Mouse (Mus musculus) heart, embryonic 10.5 days (tissue): ENCODE data around the gene Ssxb8. TPM values are rescaled to one million over a fixed set of nuclear protein-coding genes. Genes with fewer than 3 reads are reported as not detected.
"Not testable (repeated sequence)": the region's sequence is repeated elsewhere in the genome, so short reads cannot be mapped to it uniquely, and the experiment has no call there.

Experiments used
- DNase-seq: peaks from one replicate; pipeline ENCODE4 v3.0.0-alpha.2; 2017; ENCODE audit warnings: low spot score
- H3K27ac ChIP-seq: fragments of 300-500 bp; sonication (generic); 2 replicates; pipeline ENCODE4 v1.5.1; 2016; ENCODE audit warnings: mild to moderate bottlenecking
- H3K27me3 ChIP-seq: fragments of 300-500 bp; sonication (generic); 2 replicates; pipeline ENCODE4 v1.6.1; 2016; ENCODE audit warnings: mild to moderate bottlenecking; ENCODE audit not compliant: poor library complexity, insufficient read depth, severe bottlenecking
- H3K36me3 ChIP-seq: fragments of 300-500 bp; sonication (generic); 2 replicates; pipeline ENCODE4 v1.6.1; 2016; ENCODE audit warnings: mild to moderate bottlenecking, moderate library complexity
- H3K4me1 ChIP-seq: fragments of 300-500 bp; sonication (generic); 2 replicates; pipeline ENCODE4 v1.6.1; 2016; ENCODE audit warnings: mild to moderate bottlenecking
- H3K4me3 ChIP-seq: fragments of 300-500 bp; sonication (generic); 2 replicates; pipeline ENCODE4 v1.5.1; 2016; ENCODE audit warnings: mild to moderate bottlenecking, moderate library complexity
- H3K9me3 ChIP-seq: fragments of 300-500 bp; sonication (generic); 2 replicates; pipeline ENCODE4 v1.6.1; 2016; ENCODE audit warnings: mild to moderate bottlenecking, moderate library complexity
- WGBS: fragments of 180-500 bp; shearing (Covaris S2); methylation state at CpG from one replicate; pipeline ENCODE4 v1.1.7; 2016; 5-methylcytosine and 5-hydroxymethylcytosine counted together
- polyA plus RNA-seq: library from polyadenylated mRNA; unstranded; fragments of >200 nt; fragmentation: Nextera tagmentation; extraction: Ambion mirVana; gene quantifications from 2 replicates; pipeline ENCODE4 v1.2.1, GENCODE M21; 2016

Ssxb8 gene
- not detected in 2 replicates for polyA plus RNA-seq

DNA sequence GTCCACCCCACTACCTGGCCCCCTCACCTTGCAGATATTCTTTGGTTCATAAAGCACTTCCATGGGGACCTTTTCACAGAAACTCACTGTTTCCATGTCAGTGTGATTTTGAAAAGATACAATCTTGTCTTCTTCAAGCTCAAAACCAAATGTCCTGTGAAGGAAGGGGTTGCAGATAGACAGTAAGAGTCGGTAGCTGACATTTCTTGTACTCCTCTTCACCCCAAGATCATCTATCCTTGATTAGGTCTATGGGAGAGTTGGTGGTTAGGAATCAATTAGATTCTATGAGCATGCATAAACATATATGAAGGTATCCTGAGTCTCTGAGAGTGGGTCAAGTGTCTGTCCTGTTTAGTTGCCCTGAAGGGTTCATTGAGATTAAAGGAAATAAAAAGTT is at the start of gene Ssxb8:
Gene Ssxb8 (minus strand): TSS at position 101 of the 400 bp plus-strand sequence.
- 58% methylated on average over 1 of the region's 1 CpGs for WGBS
- not testable (repeated sequence) for H3K9me3 ChIP-seq, H3K27ac ChIP-seq, H3K36me3 ChIP-seq, DNase-seq, H3K27me3 ChIP-seq, H3K4me3 ChIP-seq, H3K4me1 ChIP-seq

DNA sequence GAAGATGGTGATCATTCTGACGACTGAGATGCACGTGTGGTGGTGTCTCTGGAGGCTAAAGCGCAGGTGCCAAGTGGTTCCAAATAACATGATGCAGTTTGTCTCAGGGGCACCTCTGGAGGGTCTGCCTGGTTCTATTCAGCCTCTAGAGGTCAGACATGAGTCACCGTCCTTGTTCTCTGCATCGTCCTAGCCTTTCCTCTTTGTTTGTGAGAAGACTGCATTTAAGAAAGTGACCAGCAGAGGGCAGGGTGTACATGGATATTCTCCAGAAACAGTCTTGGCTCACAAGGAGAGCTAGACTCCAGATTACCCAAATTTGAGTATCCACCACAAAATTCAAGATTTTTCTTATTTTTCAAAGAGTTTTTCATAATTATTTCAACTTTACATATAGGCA is 42.3 kb upstream of the Ssxb8 start:
- Histone ChIP-seq H3K27me3 (no peaks in the 10 kb centered on the region), H3K9me3 (peaks cover 6% of the 10 kb centered on the region; the same call in 1 of the 2 replicates), H3K27ac (no peak overlapping the region), H3K36me3 (no peaks in the 10 kb centered on the region), H3K4me3 (no peak overlapping the region), H3K4me1 (no peaks in the 10 kb centered on the region)
- 53% methylated on average over 5 of the region's 5 CpGs for WGBS
- no peak for DNase-seq

GRCm38 (mm10) chrX:8663085-8663484 is 27.6 kb downstream of the Ssxb8 start:
- Histone ChIP-seq H3K27me3 (no peaks in the 10 kb centered on the region), H3K4me3 (no peak overlapping the region), H3K36me3 (no peaks in the 10 kb centered on the region), H3K9me3 (no peaks in the 10 kb centered on the region), H3K4me1 (no peaks in the 10 kb centered on the region), H3K27ac (no peak overlapping the region)
- no peak for DNase-seq
- WGBS, result 71% methylated on average over 4 of the region's 4 CpGs

Other genes with a start within 250 kb of the Ssxb8 start
- not detected in 2 replicates for gene Ssxb2, start 229.1 kb downstream of the Ssxb8 start, polyA plus RNA-seq
- not detected in 2 replicates for gene Gm14459, start 165.9 kb downstream of the Ssxb8 start, polyA plus RNA-seq
- not detected in 2 replicates for gene Ssxb6, start 142.6 kb downstream of the Ssxb8 start, polyA plus RNA-seq
- not detected in 2 replicates for gene Ssxb3, start 99.0 kb downstream of the Ssxb8 start, polyA plus RNA-seq
- not detected in 2 replicates for gene Ssx9, start 57.6 kb upstream of the Ssxb8 start, polyA plus RNA-seq
- gene Ssxb5, start 112.8 kb upstream of the Ssxb8 start, polyA plus RNA-seq, result not detected in 2 replicates
- not detected in 2 replicates for gene Gm6592, start 153.2 kb upstream of the Ssxb8 start, polyA plus RNA-seq
- gene Gm5751, start 183.4 kb upstream of the Ssxb8 start, polyA plus RNA-seq, result not detected in 2 replicates
- 1.6 and 1.7 TPM in 2 replicates for gene B630019K06Rik, start 201.5 kb upstream of the Ssxb8 start, polyA plus RNA-seq